Mouse (Mus musculus) megakaryocyte, embryonic 14.5 days (primary cell): ENCODE measurements around the gene Bbs2.

ENCODE experiments used
- FLI1 ChIP-seq: IDR thresholded peaks from 2 replicates; pipeline ENCODE4 v1.6.1; 2012; ENCODE audit warnings: low read length, inconsistent platforms, mixed read lengths
- GATA1 ChIP-seq: IDR thresholded peaks from 3 replicates; pipeline ENCODE4 v1.6.1; 2012; ENCODE audit warnings: mixed read lengths, low read length, inconsistent platforms, borderline replicate concordance

- TF ChIP-seq GATA1 (no peak), FLI1 (no peak)
Observed at GRCm38 (mm10) chr8:94132096-94132495, 33.4 kb upstream of the Bbs2 start.
